Mouse (Mus musculus): ENCODE results near the gene Them4.
A peak's percentile ranks its signal among the peaks of the same experiment; 100 is the strongest.

The Them4 gene

GRCm38 (mm10) chr3:94368631-94369030, 58.7 kb downstream of the Them4 start:
- no peak for DNase-seq (ENCODE audit: low read depth, low spot score)

GRCm38 (mm10) chr3:94369709-94370108, 59.8 kb downstream of the Them4 start:
- peak; percentile 53 for DNase-seq (ENCODE audit: low read depth, low spot score)

- DNase-seq (ENCODE audit: low read depth, low spot score), result no peak
These were observed 61.7 kb downstream of the Them4 start for GRCm38 (mm10) chr3:94371637-94372036.

- no peak for DNase-seq (ENCODE audit: low read depth, low spot score)
These were observed 62.1 kb downstream of the Them4 start for GRCm38 (mm10) chr3:94372038-94372437.

GRCm38 (mm10) chr3:94372641-94373040, 62.8 kb downstream of the Them4 start, which contains the start of gene Rorc:
Rorc (plus strand) TSS chr3:94372794.
- DNase-seq (ENCODE audit: low read depth, low spot score), result no peak

GRCm38 (mm10) chr3:94373090-94373489, 63.2 kb downstream of the Them4 start:
- peak; percentile 43 for DNase-seq (ENCODE audit: low read depth, low spot score)

- no peak for DNase-seq (ENCODE audit: low read depth, low spot score)
These were observed 63.7 kb downstream of the Them4 start for GRCm38 (mm10) chr3:94373597-94374011.

- no peak for DNase-seq (ENCODE audit: low read depth, low spot score)
These were observed 64.7 kb downstream of the Them4 start for GRCm38 (mm10) chr3:94374636-94375035.

GRCm38 (mm10) chr3:94375146-94375545, 65.3 kb downstream of the Them4 start:
- DNase-seq (ENCODE audit: low read depth, low spot score), result no peak

GRCm38 (mm10) chr3:94375861-94376260, 66.0 kb downstream of the Them4 start:
- no peak for DNase-seq (ENCODE audit: low read depth, low spot score)

GRCm38 (mm10) chr3:94377028-94377923, 67.4 kb downstream of the Them4 start:
- DNase-seq (ENCODE audit: low read depth, low spot score), result peak; percentile 60

- no peak for DNase-seq (ENCODE audit: low read depth, low spot score)
These were observed 70.1 kb downstream of the Them4 start for GRCm38 (mm10) chr3:94379831-94380510.
